Mouse (Mus musculus) lung, adult 2 months (tissue): ENCODE data around the gene Lpar3. TPM values are rescaled to one million over a fixed set of nuclear protein-coding genes. Genes with fewer than 3 reads are reported as not detected.

Source experiments
- DNase-seq: peaks from one replicate; pipeline ENCODE4 v3.0.0; 2022
- H3K4me1 ChIP-seq: fragments of 200-500 bp; 2 replicates; pipeline ENCODE4 v1.6.1; 2011; ENCODE audit warnings: low read length; ENCODE audit not compliant: control insufficient read depth, insufficient read depth
- H3K4me3 ChIP-seq: fragments of 200-500 bp; replicated peaks from 2 replicates; pipeline ENCODE3; 2011; ENCODE audit warnings: low read depth, mild to moderate bottlenecking, control low read depth, low read length; ENCODE audit errors: extremely low read depth
- CTCF ChIP-seq: fragments of 200-500 bp; IDR thresholded peaks from 2 replicates; pipeline ENCODE4 v1.5.1; 2011; ENCODE audit warnings: mild to moderate bottlenecking, low read length, control low read depth; ENCODE audit not compliant: insufficient read depth
- POLR2A ChIP-seq: fragments of 200-500 bp; IDR thresholded peaks from 2 replicates; pipeline ENCODE4 v1.6.1; 2011; ENCODE audit warnings: low read depth, mild to moderate bottlenecking, control low read depth, low read length, borderline replicate concordance; ENCODE audit errors: extremely low read depth
- WGBS: fragments of 180-500 bp; shearing (Covaris S2); methylation state at CpG from one replicate; pipeline ENCODE4 v1.1.7; 2018; 5-methylcytosine and 5-hydroxymethylcytosine counted together
- polyA plus RNA-seq: library from polyadenylated mRNA; depleted of rRNA; stranded (reverse); fragments of >200 nt; gene quantifications from 2 replicates; pipeline ENCODE4 v1.2.3, GENCODE M21; 2012; rRNA removed

The Lpar3 gene
- polyA plus RNA-seq, result 17.8 and 25.7 TPM in 2 replicates

DNA sequence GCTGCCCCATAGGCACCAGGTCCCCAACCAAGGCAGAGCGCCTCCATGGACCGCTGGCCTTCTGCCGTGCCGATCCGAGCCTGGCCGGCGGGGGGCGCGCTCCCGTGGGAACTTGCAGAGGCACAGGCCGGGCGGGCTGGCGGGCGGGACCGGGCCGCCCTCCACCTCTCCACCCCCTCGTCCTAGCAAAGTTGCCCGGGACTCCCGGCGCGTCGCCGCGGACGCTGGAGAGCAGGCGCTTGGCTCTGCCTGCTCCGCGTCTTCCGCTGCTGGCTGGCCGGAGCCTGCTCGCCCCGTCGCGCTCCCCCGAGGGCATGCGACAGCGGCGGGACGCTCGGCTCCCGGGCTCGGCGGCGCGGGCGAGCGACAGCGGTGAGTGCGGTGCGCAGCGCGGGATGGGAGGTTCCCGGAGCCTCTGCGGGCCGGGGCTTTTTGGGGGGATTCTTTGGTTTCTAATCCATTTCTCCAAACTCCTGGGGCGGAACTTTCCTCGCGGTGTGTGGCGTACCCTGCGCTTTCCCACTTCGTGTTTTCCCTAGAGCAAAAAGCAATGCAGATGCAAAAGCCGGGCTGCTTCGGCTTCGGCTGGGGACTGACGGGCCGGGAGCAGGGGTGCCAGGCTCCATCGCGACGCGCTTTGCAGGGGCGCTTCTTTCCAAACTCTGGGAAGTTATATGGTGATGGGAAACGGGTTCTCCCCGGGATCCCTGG lies at the start of gene Lpar3:
Gene Lpar3 (plus strand): TSS at position 188 of the 711 bp plus-strand sequence.
- Histone ChIP-seq H3K4me1 (no peaks in the 10 kb centered on the region), H3K4me3 (peak within 1 kb of the TSS; percentile 9)
- DNase-seq, result peak; percentile 79
- WGBS, result 1% methylated on average over 72 of the region's 73 CpGs
- TF ChIP-seq CTCF (peak; percentile 17; the same call in 1 of the 2 replicates), POLR2A (peak; percentile 53; the same call in 1 of the 2 replicates)

DNA sequence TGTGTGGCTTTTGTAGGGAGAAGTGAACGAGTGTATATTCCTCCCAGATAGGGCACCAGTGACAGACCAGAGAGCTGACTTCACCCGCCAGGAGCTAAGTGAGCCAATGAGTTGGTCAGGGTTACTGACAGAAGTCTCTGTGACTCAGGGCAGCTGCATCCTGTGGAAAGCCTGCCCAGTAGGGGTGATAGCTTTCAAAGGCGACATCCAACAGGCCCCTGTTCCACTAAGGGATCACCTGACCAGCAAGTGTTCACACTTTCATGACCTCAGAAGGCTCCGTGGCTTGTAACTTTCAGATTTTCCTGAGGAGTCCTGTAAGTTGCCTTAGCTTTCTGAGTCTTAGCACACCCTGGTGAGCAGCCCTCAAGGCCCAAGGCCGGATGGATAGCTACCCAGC lies 47.7 kb upstream of the Lpar3 start:
- Histone ChIP-seq H3K4me3 (no peak overlapping the region), H3K4me1 (no peaks in the 10 kb centered on the region)
- 72% methylated on average over 5 of the region's 5 CpGs for WGBS
- TF ChIP-seq POLR2A, result no peak
- no peak for TF ChIP-seq CTCF
- DNase-seq, result no peak

DNA sequence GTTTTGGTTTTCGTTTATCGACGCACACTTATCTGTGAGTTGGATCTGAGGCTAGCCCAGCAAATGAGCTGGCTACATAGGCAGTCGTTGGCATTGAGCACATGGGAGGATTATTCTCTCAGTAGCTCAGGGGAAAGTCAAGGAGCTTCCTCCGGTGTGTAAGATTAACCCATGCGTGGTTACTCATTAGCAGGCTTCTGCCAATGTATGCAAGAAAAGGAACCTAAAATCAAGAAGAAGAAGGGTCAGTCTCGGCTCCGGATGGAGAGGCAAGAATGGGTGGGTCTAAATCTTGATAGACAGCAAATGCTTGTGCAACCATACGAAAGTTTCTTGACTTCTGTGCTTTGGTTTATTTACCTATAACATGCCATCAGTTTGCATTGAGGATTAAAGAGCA lies 46.5 kb upstream of the Lpar3 start:
- no peak overlapping the region for H3K4me3 ChIP-seq
- WGBS, result 81% methylated on average over 9 of the region's 9 CpGs
- no peak for DNase-seq
- TF ChIP-seq POLR2A, result no peak
- TF ChIP-seq CTCF, result no peak
- no peaks in the 10 kb centered on the region for H3K4me1 ChIP-seq

DNA sequence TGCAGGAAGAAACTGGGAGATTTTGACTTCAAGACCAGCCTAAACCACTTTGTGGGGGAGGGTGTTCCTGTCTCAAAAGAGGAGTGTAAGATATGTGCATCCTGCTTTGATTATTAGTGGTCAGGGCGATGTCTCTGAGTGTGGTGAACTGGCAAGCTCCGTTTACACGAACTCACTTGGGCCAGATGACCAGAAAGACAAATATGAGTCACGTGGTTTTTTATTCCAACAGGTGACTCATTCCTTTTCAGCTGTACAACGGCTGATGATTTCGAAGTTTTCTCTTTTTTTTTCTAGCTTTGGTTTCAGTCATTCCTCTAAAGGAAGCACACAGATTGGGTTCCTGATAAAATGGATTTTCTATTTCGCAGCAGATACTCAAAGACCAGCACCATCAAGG lies 43.5 kb upstream of the Lpar3 start:
- no peaks in the 10 kb centered on the region for H3K4me1 ChIP-seq
- DNase-seq, result no peak
- H3K4me3 ChIP-seq, result no peak overlapping the region
- no peak for TF ChIP-seq CTCF
- no peak for TF ChIP-seq POLR2A
- WGBS, result 38% methylated on average over 7 of the region's 7 CpGs

DNA sequence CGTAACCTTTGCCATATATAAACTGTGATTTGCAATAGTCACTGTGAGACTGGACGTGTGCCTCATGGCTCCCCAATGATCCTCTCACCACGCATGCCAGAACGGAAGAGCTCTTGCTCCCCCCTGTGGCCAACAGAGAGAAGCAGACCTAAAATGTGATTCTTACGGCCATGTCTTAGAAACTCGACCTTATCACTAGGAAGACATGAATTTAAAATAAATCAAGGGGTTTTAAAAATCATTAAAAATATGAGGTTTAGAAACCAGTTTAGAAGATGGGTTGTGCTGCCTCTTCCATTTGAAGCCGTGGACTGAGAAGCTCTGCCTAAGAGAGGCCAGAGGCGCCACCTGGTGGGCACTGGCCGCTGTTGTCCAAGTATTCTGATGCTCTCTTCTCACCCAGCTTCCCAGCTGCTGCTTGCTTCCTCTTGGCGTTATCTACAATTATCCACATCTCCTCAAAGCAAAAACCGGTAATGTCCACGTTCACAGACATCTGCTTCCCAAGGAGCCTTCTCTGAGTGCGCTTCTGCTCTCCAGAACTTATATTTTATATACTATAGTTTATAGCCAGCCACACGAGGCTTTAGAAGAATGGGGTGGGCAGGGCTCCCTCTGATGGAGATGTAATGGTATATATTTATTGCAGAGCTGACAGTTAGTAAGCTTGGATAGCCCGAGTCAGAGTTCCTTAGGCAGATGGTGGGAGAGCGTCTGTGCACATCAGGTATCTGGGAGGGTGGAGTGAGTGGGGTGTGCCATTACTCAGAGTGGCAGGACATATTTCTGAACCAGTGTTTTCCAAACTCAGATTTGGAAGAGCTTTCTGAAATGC lies 42.8 kb upstream of the Lpar3 start:
- WGBS, result 5% methylated on average over 16 of the region's 16 CpGs
- Histone ChIP-seq H3K4me3 (no peak overlapping the region), H3K4me1 (no peaks in the 10 kb centered on the region)
- TF ChIP-seq CTCF (peak; percentile 89), POLR2A (no peak)
- DNase-seq, result peak; percentile 69

DNA sequence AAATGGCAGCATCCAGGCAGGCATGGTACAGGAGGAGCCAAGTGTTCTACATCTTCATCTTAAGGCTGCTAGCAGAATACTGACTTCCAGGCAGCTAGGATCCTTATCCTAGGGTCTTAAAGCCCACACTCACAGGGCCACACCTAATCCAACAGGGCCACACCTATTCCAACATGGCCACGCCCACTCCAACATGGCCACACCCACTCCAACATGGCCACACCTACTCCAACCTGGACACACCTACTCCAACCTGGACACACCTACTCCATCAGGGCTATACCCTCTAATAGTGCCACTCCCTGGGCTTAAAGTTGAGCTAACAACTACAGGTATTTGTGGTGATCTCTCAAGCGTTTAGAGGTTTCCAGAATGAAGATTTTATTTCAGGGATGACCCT lies 40.4 kb upstream of the Lpar3 start:
- 38% methylated on average over 2 of the region's 2 CpGs for WGBS
- no peak for DNase-seq
- TF ChIP-seq POLR2A (no peak), CTCF (no peak)
- H3K4me1 ChIP-seq, result no peaks in the 10 kb centered on the region
- no peak overlapping the region for H3K4me3 ChIP-seq

DNA sequence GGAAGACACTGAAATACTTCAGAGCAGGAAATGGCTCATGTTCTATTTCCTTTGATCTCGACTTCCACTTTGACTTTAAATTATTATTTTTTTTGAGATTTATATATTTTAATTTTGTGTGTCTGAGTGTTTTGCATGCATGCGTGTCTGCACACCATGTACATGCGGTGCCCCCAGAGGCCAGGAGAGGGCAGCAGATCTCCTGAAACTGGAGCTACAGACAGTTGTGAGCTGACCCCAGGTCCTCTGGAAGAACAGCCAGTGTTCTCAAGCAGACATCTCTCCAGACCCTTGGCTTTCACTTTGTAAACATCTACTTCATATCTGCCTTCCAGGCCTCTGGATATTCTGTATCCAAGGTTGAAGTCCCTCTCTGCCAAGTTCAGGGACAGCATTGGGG lies 39.8 kb upstream of the Lpar3 start:
- peak; percentile 45 for DNase-seq
- Histone ChIP-seq H3K4me3 (no peak overlapping the region), H3K4me1 (no peaks in the 10 kb centered on the region)
- no peak for TF ChIP-seq POLR2A
- TF ChIP-seq CTCF, result peak; percentile 71
- WGBS, result 33% methylated on average over 3 of the region's 3 CpGs

DNA sequence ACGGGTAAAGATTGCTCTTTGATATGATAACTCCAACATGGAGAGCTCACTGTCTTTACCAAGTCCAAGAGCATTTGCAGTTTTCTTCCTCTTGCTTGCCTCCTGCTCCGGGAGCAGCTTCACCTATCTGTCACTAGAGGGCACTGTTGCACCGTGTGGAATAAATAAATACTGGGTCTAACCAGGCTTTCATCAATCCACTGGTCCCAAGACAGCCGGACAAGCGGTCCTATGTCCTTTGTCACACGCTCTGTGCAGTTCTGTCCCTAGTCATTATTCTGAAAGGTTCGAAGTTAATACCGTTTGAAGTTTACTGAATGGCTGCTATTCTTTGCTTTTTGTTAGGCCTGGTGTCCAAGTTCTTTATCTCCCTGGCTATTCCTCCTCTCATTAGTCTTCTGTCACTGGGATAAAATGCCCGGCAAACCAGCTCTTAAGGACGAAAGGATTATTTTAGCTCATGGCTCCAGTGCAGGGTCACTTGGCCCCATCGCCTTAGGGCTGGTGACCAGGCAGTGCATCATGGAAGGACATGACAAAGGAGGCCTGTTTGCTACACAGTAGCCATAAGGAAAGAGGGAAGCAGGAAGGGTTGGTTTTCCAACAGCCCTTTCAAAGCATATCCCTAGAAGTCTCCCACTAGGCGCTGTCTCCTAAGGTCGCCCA lies 35.6 kb upstream of the Lpar3 start:
- TF ChIP-seq POLR2A, result no peak
- peak; percentile 91 for TF ChIP-seq CTCF
- Histone ChIP-seq H3K4me3 (no peak overlapping the region), H3K4me1 (no peaks in the 10 kb centered on the region)
- peak; percentile 46 for DNase-seq
- WGBS, result 31% methylated on average over 13 of the region's 13 CpGs

DNA sequence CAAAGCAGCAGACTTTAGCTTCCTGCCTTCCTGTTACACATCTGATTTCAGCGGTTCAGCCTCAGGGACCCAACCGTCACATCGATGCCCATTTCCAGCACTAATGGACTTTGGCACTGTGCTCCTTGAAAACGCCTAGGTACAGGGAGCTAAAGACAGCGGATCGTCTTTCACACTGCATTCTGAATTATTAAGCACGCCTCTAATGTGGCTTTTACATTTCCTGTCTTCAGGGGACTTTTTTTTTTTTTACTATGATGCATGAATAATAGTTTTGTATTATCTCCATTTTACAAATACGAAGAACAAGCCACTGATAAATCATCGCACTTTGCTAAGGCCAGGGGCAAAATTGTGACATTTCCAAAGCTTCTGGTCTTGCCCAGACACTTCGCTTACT lies 34.7 kb upstream of the Lpar3 start:
- DNase-seq, result no peak
- no peaks in the 10 kb centered on the region for H3K4me1 ChIP-seq
- no peak for TF ChIP-seq POLR2A
- no peak for TF ChIP-seq CTCF
- 85% methylated on average over 10 of the region's 10 CpGs for WGBS
- no peak overlapping the region for H3K4me3 ChIP-seq

DNA sequence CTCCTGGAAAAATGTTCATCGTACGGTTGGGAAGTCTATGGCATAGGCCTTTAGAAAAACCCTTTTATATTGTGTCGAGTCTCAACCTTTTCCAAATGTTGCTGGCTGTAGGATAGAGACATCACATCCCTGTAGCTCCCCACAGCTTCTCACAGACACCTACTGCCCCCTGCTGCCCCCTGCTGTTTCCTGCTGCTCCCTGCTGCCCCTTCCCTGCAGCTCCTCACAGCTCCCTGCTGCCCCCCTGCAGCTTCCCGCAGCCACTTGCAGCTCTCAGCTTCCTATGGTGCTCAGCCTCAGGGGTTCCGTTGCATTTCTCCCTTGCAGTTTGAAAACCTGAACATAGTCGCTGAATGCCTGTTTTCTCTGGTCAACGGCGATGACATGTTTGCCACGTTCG lies 30.8 kb upstream of the Lpar3 start:
- DNase-seq, result no peak
- H3K4me1 ChIP-seq, result no peaks in the 10 kb centered on the region
- no peak overlapping the region for H3K4me3 ChIP-seq
- no peak for TF ChIP-seq CTCF
- no peak for TF ChIP-seq POLR2A
- WGBS, result 76% methylated on average over 10 of the region's 10 CpGs
